Mouse (Mus musculus): ENCODE data around the gene Sele. TPM values are rescaled to one million over a fixed set of nuclear protein-coding genes. Genes with fewer than 3 reads are reported as not detected.

The Sele gene
- polyA plus RNA-seq, 1 experiment from 2014 or later: not detected

GRCm38 (mm10) chr1:164076441-164076840, 28.4 kb downstream of the Sele start:
- Histone ChIP-seq H3K4me1 (ENCODE audit: control insufficient read depth, insufficient read depth, low read length) (no peaks in the 10 kb centered on the region), H3K4me3 (ENCODE audit: low read depth, low read length) (no peak overlapping the region), H3K27ac (ENCODE audit: low read depth, low read length) (no peak overlapping the region), H3K9me3 (ENCODE audit: control insufficient read depth, low read length) (no peaks in the 10 kb centered on the region), H3K4me2 (no peak overlapping the region), H3K36me3 (ENCODE audit: control insufficient read depth, insufficient read depth, low read length) (no peaks in the 10 kb centered on the region), H3K9ac (ENCODE audit: low read length) (no peak overlapping the region), H3K27me3 (ENCODE audit: control insufficient read depth, insufficient read depth, low read length) (no peaks in the 10 kb centered on the region)
- no peak for ATAC-seq (ENCODE audit: low FRiP score)
- 69% methylated on average over 1 of the region's 1 CpGs for WGBS
- no peak for DNase-seq (ENCODE audit: low spot score, missing footprints)

- Histone ChIP-seq H3K4me1 (ENCODE audit: control insufficient read depth, insufficient read depth, low read length) (no peaks in the 10 kb centered on the region), H3K36me3 (ENCODE audit: control insufficient read depth, insufficient read depth, low read length) (no peaks in the 10 kb centered on the region), H3K4me2 (no peak overlapping the region), H3K27ac (ENCODE audit: low read depth, low read length) (no peak overlapping the region), H3K9ac (ENCODE audit: low read length) (no peak overlapping the region), H3K4me3 (ENCODE audit: low read depth, low read length) (no peak overlapping the region), H3K9me3 (ENCODE audit: control insufficient read depth, low read length) (no peaks in the 10 kb centered on the region), H3K27me3 (ENCODE audit: control insufficient read depth, insufficient read depth, low read length) (no peaks in the 10 kb centered on the region)
- no peak for ATAC-seq (ENCODE audit: low FRiP score)
- 98% methylated on average over 3 of the region's 3 CpGs for WGBS
- DNase-seq (ENCODE audit: low spot score, missing footprints): no peak
Measured at GRCm38 (mm10) chr1:164077031-164077430, 29.0 kb downstream of the Sele start.

GRCm38 (mm10) chr1:164078323-164078741, 30.3 kb downstream of the Sele start:
- 89% methylated on average over 4 of the region's 4 CpGs for WGBS
- H3K36me3 ChIP-seq (ENCODE audit: control insufficient read depth, insufficient read depth, low read length): no peaks in the 10 kb centered on the region

GRCm38 (mm10) chr1:164079091-164079490, 31.1 kb downstream of the Sele start:
- Histone ChIP-seq H3K4me3 (ENCODE audit: low read depth, low read length) (no peak overlapping the region), H3K4me1 (ENCODE audit: control insufficient read depth, insufficient read depth, low read length) (no peaks in the 10 kb centered on the region), H3K9ac (ENCODE audit: low read length) (no peak overlapping the region), H3K9me3 (ENCODE audit: control insufficient read depth, low read length) (no peaks in the 10 kb centered on the region), H3K36me3 (ENCODE audit: control insufficient read depth, insufficient read depth, low read length) (no peaks in the 10 kb centered on the region), H3K27ac (ENCODE audit: low read depth, low read length) (no peak overlapping the region), H3K4me2 (no peak overlapping the region), H3K27me3 (ENCODE audit: control insufficient read depth, insufficient read depth, low read length) (no peaks in the 10 kb centered on the region)
- ATAC-seq (ENCODE audit: low FRiP score) (no peak), DNase-seq (ENCODE audit: low spot score, missing footprints) (no peak)
- 86% methylated on average over 11 of the region's 11 CpGs for WGBS

More at GRCm38 (mm10) chr1:164078323-164078741, 30.3 kb downstream of the Sele start:
- H3K9me3 ChIP-seq (ENCODE audit: control insufficient read depth, low read length): no peaks in the 10 kb centered on the region
- H3K4me1 ChIP-seq (ENCODE audit: control insufficient read depth, insufficient read depth, low read length): no peaks in the 10 kb centered on the region
- no peak overlapping the region for H3K27ac ChIP-seq (ENCODE audit: low read depth, low read length)
- no peak for DNase-seq (ENCODE audit: low spot score, missing footprints)
- no peak overlapping the region for H3K9ac ChIP-seq (ENCODE audit: low read length)
- H3K4me3 ChIP-seq (ENCODE audit: low read depth, low read length): no peak overlapping the region
- no peaks in the 10 kb centered on the region for H3K27me3 ChIP-seq (ENCODE audit: control insufficient read depth, insufficient read depth, low read length)
- no peak for ATAC-seq (ENCODE audit: low FRiP score)
- H3K4me2 ChIP-seq: no peak overlapping the region

GRCm38 (mm10) chr1:164083046-164083445, 35.0 kb downstream of the Sele start:
- Histone ChIP-seq H3K9ac (ENCODE audit: low read length) (no peak overlapping the region), H3K27me3 (ENCODE audit: control insufficient read depth, insufficient read depth, low read length) (no peaks in the 10 kb centered on the region), H3K9me3 (ENCODE audit: control insufficient read depth, low read length) (no peaks in the 10 kb centered on the region), H3K36me3 (ENCODE audit: control insufficient read depth, insufficient read depth, low read length) (no peaks in the 10 kb centered on the region), H3K4me2 (no peak overlapping the region), H3K4me3 (ENCODE audit: low read depth, low read length) (no peak overlapping the region), H3K4me1 (ENCODE audit: control insufficient read depth, insufficient read depth, low read length) (no peaks in the 10 kb centered on the region), H3K27ac (ENCODE audit: low read depth, low read length) (no peak overlapping the region)
- DNase-seq (ENCODE audit: low spot score, missing footprints) (no peak), ATAC-seq (ENCODE audit: low FRiP score) (no peak)
- WGBS: 94% methylated on average over 4 of the region's 4 CpGs

GRCm38 (mm10) chr1:164086797-164087196, 38.8 kb downstream of the Sele start:
- WGBS: 89% methylated on average over 3 of the region's 3 CpGs

GRCm38 (mm10) chr1:164087872-164088271, 39.8 kb downstream of the Sele start:
- WGBS: 92% methylated on average over 5 of the region's 5 CpGs

More at GRCm38 (mm10) chr1:164086797-164087196, 38.8 kb downstream of the Sele start:
- no peaks in the 10 kb centered on the region for H3K27me3 ChIP-seq (ENCODE audit: control insufficient read depth, insufficient read depth, low read length)
- H3K9ac ChIP-seq (ENCODE audit: low read length): no peak overlapping the region
- H3K4me3 ChIP-seq (ENCODE audit: low read depth, low read length): no peak overlapping the region
- no peaks in the 10 kb centered on the region for H3K4me1 ChIP-seq (ENCODE audit: control insufficient read depth, insufficient read depth, low read length)
- H3K27ac ChIP-seq (ENCODE audit: low read depth, low read length): no peak overlapping the region
- no peak for ATAC-seq (ENCODE audit: low FRiP score)
- no peak overlapping the region for H3K4me2 ChIP-seq
- no peaks in the 10 kb centered on the region for H3K36me3 ChIP-seq (ENCODE audit: control insufficient read depth, insufficient read depth, low read length)
- DNase-seq (ENCODE audit: low spot score, missing footprints): no peak
- H3K9me3 ChIP-seq (ENCODE audit: control insufficient read depth, low read length): no peaks in the 10 kb centered on the region

GRCm38 (mm10) chr1:164096780-164097179, 48.7 kb downstream of the Sele start:
- Histone ChIP-seq H3K4me2 (no peak overlapping the region), H3K4me1 (ENCODE audit: control insufficient read depth, insufficient read depth, low read length) (no peaks in the 10 kb centered on the region), H3K4me3 (ENCODE audit: low read depth, low read length) (no peak overlapping the region), H3K27me3 (ENCODE audit: control insufficient read depth, insufficient read depth, low read length) (no peaks in the 10 kb centered on the region), H3K36me3 (ENCODE audit: control insufficient read depth, insufficient read depth, low read length) (no peaks in the 10 kb centered on the region), H3K9me3 (ENCODE audit: control insufficient read depth, low read length) (no peaks in the 10 kb centered on the region), H3K27ac (ENCODE audit: low read depth, low read length) (no peak overlapping the region), H3K9ac (ENCODE audit: low read length) (no peak overlapping the region)
- no peak for ATAC-seq (ENCODE audit: low FRiP score)
- WGBS: 75% methylated on average over 6 of the region's 6 CpGs
- no peak for DNase-seq (ENCODE audit: low spot score, missing footprints)

More at GRCm38 (mm10) chr1:164087872-164088271, 39.8 kb downstream of the Sele start:
- H3K36me3 ChIP-seq (ENCODE audit: control insufficient read depth, insufficient read depth, low read length): no peaks in the 10 kb centered on the region
- DNase-seq (ENCODE audit: low spot score, missing footprints) (no peak), ATAC-seq (ENCODE audit: low FRiP score) (no peak)
- H3K9ac ChIP-seq (ENCODE audit: low read length): no peak overlapping the region
- H3K27ac ChIP-seq (ENCODE audit: low read depth, low read length): no peak overlapping the region
- no peaks in the 10 kb centered on the region for H3K27me3 ChIP-seq (ENCODE audit: control insufficient read depth, insufficient read depth, low read length)
- H3K9me3 ChIP-seq (ENCODE audit: control insufficient read depth, low read length): no peaks in the 10 kb centered on the region
- H3K4me2 ChIP-seq: no peak overlapping the region
- H3K4me1 ChIP-seq (ENCODE audit: control insufficient read depth, insufficient read depth, low read length): no peaks in the 10 kb centered on the region
- no peak overlapping the region for H3K4me3 ChIP-seq (ENCODE audit: low read depth, low read length)

- WGBS: 89% methylated on average over 2 of the region's 2 CpGs
Measured at GRCm38 (mm10) chr1:164097911-164098310, 49.9 kb downstream of the Sele start.

More at GRCm38 (mm10) chr1:164097911-164098310, 49.9 kb downstream of the Sele start:
- H3K27me3 ChIP-seq (ENCODE audit: control insufficient read depth, insufficient read depth, low read length): no peaks in the 10 kb centered on the region
- H3K36me3 ChIP-seq (ENCODE audit: control insufficient read depth, insufficient read depth, low read length): no peaks in the 10 kb centered on the region
- DNase-seq (ENCODE audit: low spot score, missing footprints) (no peak), ATAC-seq (ENCODE audit: low FRiP score) (no peak)
- no peak overlapping the region for H3K9ac ChIP-seq (ENCODE audit: low read length)
- H3K27ac ChIP-seq (ENCODE audit: low read depth, low read length): no peak overlapping the region
- no peaks in the 10 kb centered on the region for H3K9me3 ChIP-seq (ENCODE audit: control insufficient read depth, low read length)
- no peak overlapping the region for H3K4me2 ChIP-seq
- no peak overlapping the region for H3K4me3 ChIP-seq (ENCODE audit: low read depth, low read length)
- no peaks in the 10 kb centered on the region for H3K4me1 ChIP-seq (ENCODE audit: control insufficient read depth, insufficient read depth, low read length)
